Mouse (Mus musculus) lung, embryonic 14.5 days (tissue): ENCODE measurements at regions not wholly inside any gene's neighbourhood (a gene's known extent, or its start where the extent isn't known, plus 50 kb on each side); places are given as distances from the start of the nearest gene placed in this dataset.

Experiments used
- ATAC-seq: fragments of 200-750 bp; cut with Nextera tagmentation; 2 replicates; pipeline ENCODE4 v1.8.0; 2017; ENCODE audit warnings: mild to moderate bottlenecking, moderate TSS enrichment, moderate library complexity; ENCODE audit not compliant: insufficient read depth
- DNase-seq: peaks from one replicate; pipeline ENCODE4 v3.0.0-alpha.2; 2015
- H3K27ac ChIP-seq: fragments of 300-500 bp; sonication (generic); 2 replicates; pipeline ENCODE4 v1.5.1; 2014; ENCODE audit warnings: low read depth, mild to moderate bottlenecking, moderate library complexity
- H3K27me3 ChIP-seq: fragments of 300-500 bp; sonication (generic); 2 replicates; pipeline ENCODE4 v1.6.1; 2014; ENCODE audit warnings: low read length, control low read depth; ENCODE audit not compliant: insufficient read depth
- H3K36me3 ChIP-seq: fragments of 300-500 bp; sonication (generic); 2 replicates; pipeline ENCODE4 v1.6.1; 2014; ENCODE audit warnings: control low read depth; ENCODE audit not compliant: insufficient read depth
- H3K4me1 ChIP-seq: fragments of 300-500 bp; sonication (generic); 2 replicates; pipeline ENCODE4 v1.6.1; 2014; ENCODE audit warnings: antibody characterized with exemption, control low read depth; ENCODE audit not compliant: insufficient read depth
- H3K4me2 ChIP-seq: fragments of 300-500 bp; sonication (generic); 2 replicates; pipeline ENCODE4 v1.6.1; 2014; ENCODE audit warnings: mild to moderate bottlenecking
- H3K4me3 ChIP-seq: fragments of 300-500 bp; sonication (generic); 2 replicates; pipeline ENCODE4 v1.5.1; 2014; ENCODE audit warnings: low read depth, low read length
- H3K9ac ChIP-seq: fragments of 300-500 bp; sonication (generic); 2 replicates; pipeline ENCODE4 v1.6.1; 2014
- H3K9me3 ChIP-seq: fragments of 300-500 bp; sonication (generic); 2 replicates; pipeline ENCODE4 v1.6.1; 2016; ENCODE audit warnings: low read depth, low read length, control low read depth
- CTCF ChIP-seq: IDR thresholded peaks from 2 replicates; pipeline ENCODE4 v1.5.1; 2016; ENCODE audit warnings: antibody characterized with exemption, low read depth
- WGBS: fragments of 180-500 bp; shearing (Covaris S2); extraction: QIAGEN DNeasy Blood & Tissue Kit; methylation state at CpG from one replicate; pipeline ENCODE4 v1.1.7; 2014; 5-methylcytosine and 5-hydroxymethylcytosine counted together

DNA sequence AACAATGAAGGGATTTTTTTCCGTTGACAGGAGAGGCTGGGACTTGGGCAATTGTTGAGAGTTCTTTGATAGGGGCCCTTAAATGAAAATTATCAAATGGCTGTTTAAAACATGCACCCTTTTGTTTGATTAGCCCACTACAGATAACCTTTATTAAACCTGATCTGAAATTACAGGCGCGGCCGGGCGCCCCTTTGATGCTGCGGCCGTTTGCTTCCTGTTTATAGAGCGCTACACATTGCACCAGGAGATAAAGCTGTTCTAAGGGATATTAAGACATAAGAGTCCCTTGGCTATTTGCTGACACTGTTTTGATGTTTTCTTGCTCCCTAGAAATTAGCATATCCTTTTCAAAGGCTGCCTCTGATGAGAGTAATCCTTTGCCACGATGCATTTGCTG lies 73.8 kb downstream of the E030025P04Rik start:
- 34% methylated on average over 9 of the region's 9 CpGs for WGBS

GRCm38 (mm10) chr11:109069326-109069709 lies 74.9 kb downstream of the E030025P04Rik start:
- H3K4me3 ChIP-seq = no peak overlapping the region
- H3K9me3 ChIP-seq = no peaks in the 10 kb centered on the region; the same call in 1 of the 2 replicates
- no peaks in the 10 kb centered on the region for H3K36me3 ChIP-seq
- ATAC-seq (peak; percentile 35; the same call in 1 of the 2 replicates), DNase-seq (no peak)
- no peaks in the 10 kb centered on the region for H3K27me3 ChIP-seq
- 46% methylated on average over 6 of the region's 6 CpGs for WGBS
- no peak for TF ChIP-seq CTCF
- no peak overlapping the region for H3K9ac ChIP-seq
- H3K4me1 ChIP-seq = peaks cover 11% of the 10 kb centered on the region
- H3K27ac ChIP-seq = peak overlapping the region; percentile 59; the same call in 1 of the 2 replicates
- H3K4me2 ChIP-seq = 0 out of 2 replicates have a peak overlapping the region, but pooled peaks have one; percentile 7

More for the DNA sequence above, 73.8 kb downstream of the E030025P04Rik start:
- TF ChIP-seq CTCF = no peak
- H3K4me3 ChIP-seq = no peak overlapping the region
- H3K27me3 ChIP-seq = no peaks in the 10 kb centered on the region
- DNase-seq (peak; percentile 62), ATAC-seq (no peak)
- no peaks in the 10 kb centered on the region; the same call in 1 of the 2 replicates for H3K9me3 ChIP-seq
- no peaks in the 10 kb centered on the region for H3K36me3 ChIP-seq
- H3K9ac ChIP-seq = no peak overlapping the region
- H3K4me2 ChIP-seq = no peak overlapping the region
- no peak overlapping the region for H3K27ac ChIP-seq
- H3K4me1 ChIP-seq = peaks cover 11% of the 10 kb centered on the region

DNA sequence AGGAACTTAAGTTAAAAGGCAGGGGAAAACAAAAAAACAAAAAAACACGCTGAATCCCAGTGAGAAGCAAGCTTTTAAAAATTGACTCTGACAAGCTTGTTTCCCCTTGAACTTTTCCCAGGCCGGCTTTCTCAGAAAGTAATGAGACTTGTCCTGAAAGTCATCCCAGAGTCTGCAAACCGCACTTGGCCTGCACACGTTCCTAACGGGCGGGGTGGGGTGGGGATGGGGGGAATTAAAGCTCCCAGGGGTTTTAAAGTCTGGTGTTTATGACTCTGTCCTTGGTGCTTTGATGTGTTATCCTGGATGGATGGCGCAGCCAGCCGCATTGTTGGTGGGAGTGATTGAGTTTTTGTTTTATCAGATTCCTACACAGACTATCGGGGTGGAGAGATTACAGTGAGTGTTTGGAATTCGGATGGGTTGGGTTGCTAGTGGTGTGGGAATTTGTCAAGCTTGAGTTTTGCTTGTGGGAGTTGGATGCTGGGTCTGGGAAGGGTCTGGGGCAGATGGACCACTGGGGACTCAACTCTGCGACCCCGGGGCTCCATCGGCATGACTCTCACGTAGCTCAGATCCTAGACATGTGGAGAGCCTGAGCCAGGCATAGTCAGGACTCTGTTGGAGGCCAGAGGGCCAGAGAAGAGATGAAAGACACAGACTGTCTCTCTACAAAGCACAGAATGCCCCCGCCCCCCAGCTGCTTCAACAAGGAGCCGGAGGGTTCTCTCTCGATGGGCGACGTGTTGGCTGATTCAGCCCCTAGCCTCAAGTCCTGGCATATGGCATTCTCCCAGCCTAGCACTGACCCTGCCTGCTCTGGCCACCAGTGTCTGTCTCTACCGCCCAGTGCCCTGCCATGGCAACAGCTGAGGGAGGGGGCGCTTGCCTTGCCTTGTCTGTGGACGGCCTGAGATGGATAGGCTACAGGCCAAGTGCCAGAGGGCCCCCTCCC lies 75.5 kb downstream of the E030025P04Rik start:
- DNase-seq (peak; percentile 64), ATAC-seq (peak; percentile 69; the same call in 1 of the 2 replicates)
- Histone ChIP-seq H3K4me3 (no peak overlapping the region), H3K27ac (peak overlapping the region; percentile 59; the same call in 1 of the 2 replicates), H3K9me3 (no peaks in the 10 kb centered on the region; the same call in 1 of the 2 replicates), H3K27me3 (no peaks in the 10 kb centered on the region), H3K36me3 (no peaks in the 10 kb centered on the region), H3K9ac (no peak overlapping the region), H3K4me2 (peak overlapping the region; percentile 7; the same call in 1 of the 2 replicates), H3K4me1 (peaks cover 11% of the 10 kb centered on the region)
- 22% methylated on average over 22 of the region's 22 CpGs for WGBS
- peak; percentile 10; the same call in 1 of the 2 replicates for TF ChIP-seq CTCF

DNA sequence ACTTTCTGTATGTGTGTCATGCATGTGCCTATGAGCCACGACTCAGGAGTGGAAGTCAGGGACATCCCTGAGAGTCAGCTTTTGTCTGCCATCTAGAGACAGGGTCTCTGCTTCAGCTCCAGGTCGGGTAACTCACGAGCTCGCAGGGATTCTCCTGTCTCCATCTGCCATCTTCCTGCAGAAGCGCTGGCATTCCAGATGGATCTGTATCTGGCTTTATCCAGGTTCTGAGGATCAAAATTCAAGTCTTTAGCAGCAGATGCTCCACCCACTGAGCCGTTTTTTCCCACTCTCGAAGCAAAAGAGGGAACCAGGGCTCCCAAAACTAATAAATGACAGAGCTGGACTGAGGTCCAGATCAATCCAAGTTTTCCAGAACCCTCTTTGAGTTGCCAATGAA lies 76.4 kb downstream of the E030025P04Rik start:
- peak overlapping the region; percentile 3; the same call in 1 of the 2 replicates for H3K27ac ChIP-seq
- H3K36me3 ChIP-seq = no peaks in the 10 kb centered on the region
- H3K4me2 ChIP-seq = no peak overlapping the region
- 57% methylated on average over 7 of the region's 7 CpGs for WGBS
- H3K9me3 ChIP-seq = no peaks in the 10 kb centered on the region; the same call in 1 of the 2 replicates
- H3K4me3 ChIP-seq = no peak overlapping the region
- DNase-seq (no peak), ATAC-seq (no peak)
- no peak overlapping the region for H3K9ac ChIP-seq
- peaks cover 11% of the 10 kb centered on the region for H3K4me1 ChIP-seq
- no peak for TF ChIP-seq CTCF
- H3K27me3 ChIP-seq = no peaks in the 10 kb centered on the region

GRCm38 (mm10) chr11:109061971-109062370 lies 82.2 kb downstream of the E030025P04Rik start:
- Histone ChIP-seq H3K36me3 (no peaks in the 10 kb centered on the region), H3K9me3 (no peaks in the 10 kb centered on the region), H3K9ac (no peak overlapping the region), H3K4me3 (no peak overlapping the region), H3K27me3 (no peaks in the 10 kb centered on the region), H3K4me1 (no peaks in the 10 kb centered on the region), H3K4me2 (no peak overlapping the region), H3K27ac (no peak overlapping the region)
- DNase-seq (no peak), ATAC-seq (no peak)
- 63% methylated on average over 4 of the region's 4 CpGs for WGBS
- TF ChIP-seq CTCF = no peak

DNA sequence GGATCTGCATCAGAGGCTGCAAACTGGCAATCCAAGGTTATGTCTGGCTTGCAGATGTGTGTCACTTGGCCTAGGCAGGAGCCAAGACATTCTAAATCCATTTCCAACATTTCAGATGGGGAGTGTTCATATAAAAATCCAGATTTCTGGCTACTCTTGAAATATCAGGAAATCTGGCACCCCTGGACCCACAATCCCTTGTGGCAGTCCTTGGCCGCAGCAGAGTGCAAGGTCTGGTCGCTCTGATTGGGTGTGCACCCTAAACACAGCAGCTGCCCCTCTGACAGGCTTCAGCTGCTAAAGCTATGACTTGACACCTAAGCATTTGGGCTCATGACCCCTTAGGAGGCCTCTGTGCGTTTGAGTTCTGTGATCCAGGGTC lies 83.7 kb downstream of the E030025P04Rik start:
- H3K27me3 ChIP-seq = no peaks in the 10 kb centered on the region
- H3K4me2 ChIP-seq = 0 out of 2 replicates have a peak overlapping the region, but pooled peaks have one; percentile 10
- WGBS = 37% methylated on average over 3 of the region's 3 CpGs
- H3K9ac ChIP-seq = no peak overlapping the region
- no peak for TF ChIP-seq CTCF
- DNase-seq (peak; percentile 83), ATAC-seq (peak; percentile 85)
- peak overlapping the region; percentile 58 for H3K27ac ChIP-seq
- no peaks in the 10 kb centered on the region for H3K36me3 ChIP-seq
- H3K4me3 ChIP-seq = no peak overlapping the region
- no peaks in the 10 kb centered on the region for H3K9me3 ChIP-seq
- H3K4me1 ChIP-seq = no peaks in the 10 kb centered on the region
